Mouse (Mus musculus): Measurements from ENCODE around the gene Mbnl2. TPM values are rescaled to one million over a fixed set of nuclear protein-coding genes. Genes with fewer than 3 reads are reported as not detected.

The Mbnl2 gene
- polyA plus RNA-seq, 1 experiment: 61.8 TPM

- no peak overlapping the region for H3K9ac ChIP-seq (ENCODE audit: low read depth, poor library complexity, severe bottlenecking)
- TF ChIP-seq CTCF (IDR thresholded peaks at IDR 0.05; ENCODE audit: low read depth, low read length) (no peak), EP300 (IDR thresholded peaks at IDR 0.05; ENCODE audit: insufficient read depth, low read depth, low read length) (no peak), POLR2A (IDR thresholded peaks at IDR 0.05; ENCODE audit: insufficient read depth, low read length) (no peak)
- no peaks in the 10 kb centered on the region for H3K4me1 ChIP-seq (ENCODE audit: control insufficient read depth, insufficient read depth, low read length)
- no peaks in the 10 kb centered on the region for H3K36me3 ChIP-seq (ENCODE audit: control insufficient read depth, insufficient read depth, low read length, poor library complexity, severe bottlenecking)
- no peak overlapping the region for H3K4me3 ChIP-seq (ENCODE audit: low read depth, low read length)
- H3K9me3 ChIP-seq (replicated peaks; ENCODE audit: control insufficient read depth, insufficient read depth, low read length, poor library complexity, severe bottlenecking): no peaks in the 10 kb centered on the region
- no peaks in the 10 kb centered on the region for H3K27me3 ChIP-seq (ENCODE audit: control insufficient read depth, insufficient read depth, low read length, poor library complexity, severe bottlenecking)
- H3K27ac ChIP-seq (ENCODE audit: insufficient read depth, low read length): no peak overlapping the region
These were observed 4.8 kb upstream of the Mbnl2 start for GRCm38 (mm10) chr14:120270633-120271032.

GRCm38 (mm10) chr14:120271096-120271495 is 4.4 kb upstream of the Mbnl2 start:
- H3K4me3 ChIP-seq (ENCODE audit: low read depth, low read length): no peak overlapping the region
- no peak overlapping the region for H3K9ac ChIP-seq (ENCODE audit: low read depth, poor library complexity, severe bottlenecking)
- H3K27ac ChIP-seq (ENCODE audit: insufficient read depth, low read length): no peak overlapping the region
- no peak for TF ChIP-seq POLR2A (IDR thresholded peaks at IDR 0.05; ENCODE audit: insufficient read depth, low read length)
- no peak for TF ChIP-seq EP300 (IDR thresholded peaks at IDR 0.05; ENCODE audit: insufficient read depth, low read depth, low read length)
- no peak for TF ChIP-seq CTCF (IDR thresholded peaks at IDR 0.05; ENCODE audit: low read depth, low read length)
- no peaks in the 10 kb centered on the region for H3K36me3 ChIP-seq (ENCODE audit: control insufficient read depth, insufficient read depth, low read length, poor library complexity, severe bottlenecking)
- H3K9me3 ChIP-seq (replicated peaks; ENCODE audit: control insufficient read depth, insufficient read depth, low read length, poor library complexity, severe bottlenecking): no peaks in the 10 kb centered on the region
- no peaks in the 10 kb centered on the region for H3K27me3 ChIP-seq (ENCODE audit: control insufficient read depth, insufficient read depth, low read length, poor library complexity, severe bottlenecking)
- no peaks in the 10 kb centered on the region for H3K4me1 ChIP-seq (ENCODE audit: control insufficient read depth, insufficient read depth, low read length)

- no peak for TF ChIP-seq POLR2A (IDR thresholded peaks at IDR 0.05; ENCODE audit: insufficient read depth, low read length)
- TF ChIP-seq EP300 (IDR thresholded peaks at IDR 0.05; ENCODE audit: insufficient read depth, low read depth, low read length): no peak
- TF ChIP-seq CTCF (IDR thresholded peaks at IDR 0.05; ENCODE audit: low read depth, low read length): no peak
- Histone ChIP-seq H3K27me3 (ENCODE audit: control insufficient read depth, insufficient read depth, low read length, poor library complexity, severe bottlenecking) (no peaks in the 10 kb centered on the region), H3K27ac (ENCODE audit: insufficient read depth, low read length) (no peak overlapping the region)
These were observed 1.7 kb upstream of the Mbnl2 start for GRCm38 (mm10) chr14:120273766-120274165.

GRCm38 (mm10) chr14:120274746-120275145 is 723 bp upstream of the Mbnl2 start:
- H3K27me3 ChIP-seq (ENCODE audit: control insufficient read depth, insufficient read depth, low read length, poor library complexity, severe bottlenecking): no peaks in the 10 kb centered on the region
- H3K9ac ChIP-seq (ENCODE audit: low read depth, poor library complexity, severe bottlenecking): no peak overlapping the region
- no peak overlapping the region for H3K27ac ChIP-seq (ENCODE audit: insufficient read depth, low read length)
- no peaks in the 10 kb centered on the region for H3K36me3 ChIP-seq (ENCODE audit: control insufficient read depth, insufficient read depth, low read length, poor library complexity, severe bottlenecking)
- no peak for TF ChIP-seq EP300 (IDR thresholded peaks at IDR 0.05; ENCODE audit: insufficient read depth, low read depth, low read length)
- TF ChIP-seq CTCF (IDR thresholded peaks at IDR 0.05; ENCODE audit: low read depth, low read length): no peak
- TF ChIP-seq POLR2A (IDR thresholded peaks at IDR 0.05; ENCODE audit: insufficient read depth, low read length): no peak
- no peaks in the 10 kb centered on the region for H3K9me3 ChIP-seq (replicated peaks; ENCODE audit: control insufficient read depth, insufficient read depth, low read length, poor library complexity, severe bottlenecking)
- peaks cover 4% of the 10 kb centered on the region for H3K4me1 ChIP-seq (ENCODE audit: control insufficient read depth, insufficient read depth, low read length)
- H3K4me3 ChIP-seq (ENCODE audit: low read depth, low read length): no peak overlapping the region

More at GRCm38 (mm10) chr14:120273766-120274165, 1.7 kb upstream of the Mbnl2 start:
- H3K9ac ChIP-seq (ENCODE audit: low read depth, poor library complexity, severe bottlenecking): no peak overlapping the region
- H3K36me3 ChIP-seq (ENCODE audit: control insufficient read depth, insufficient read depth, low read length, poor library complexity, severe bottlenecking): no peaks in the 10 kb centered on the region
- no peak overlapping the region for H3K4me3 ChIP-seq (ENCODE audit: low read depth, low read length)
- no peaks in the 10 kb centered on the region for H3K9me3 ChIP-seq (replicated peaks; ENCODE audit: control insufficient read depth, insufficient read depth, low read length, poor library complexity, severe bottlenecking)
- H3K4me1 ChIP-seq (ENCODE audit: control insufficient read depth, insufficient read depth, low read length): no peaks in the 10 kb centered on the region

- Histone ChIP-seq H3K9me3 (replicated peaks; ENCODE audit: control insufficient read depth, insufficient read depth, low read length, poor library complexity, severe bottlenecking) (no peaks in the 10 kb centered on the region), H3K9ac (ENCODE audit: low read depth, poor library complexity, severe bottlenecking) (peak overlapping the region; percentile 48), H3K36me3 (ENCODE audit: control insufficient read depth, insufficient read depth, low read length, poor library complexity, severe bottlenecking) (no peaks in the 10 kb centered on the region), H3K4me1 (ENCODE audit: control insufficient read depth, insufficient read depth, low read length) (peaks cover 7% of the 10 kb centered on the region), H3K27me3 (ENCODE audit: control insufficient read depth, insufficient read depth, low read length, poor library complexity, severe bottlenecking) (no peaks in the 10 kb centered on the region), H3K27ac (ENCODE audit: insufficient read depth, low read length) (no peak overlapping the region), H3K4me3 (ENCODE audit: low read depth, low read length) (peak overlapping the region; percentile 66)
- TF ChIP-seq POLR2A (IDR thresholded peaks at IDR 0.05; ENCODE audit: insufficient read depth, low read length) (no peak), CTCF (IDR thresholded peaks at IDR 0.05; ENCODE audit: low read depth, low read length) (no peak), EP300 (IDR thresholded peaks at IDR 0.05; ENCODE audit: insufficient read depth, low read depth, low read length) (no peak)
These were observed 1.0 kb downstream of the Mbnl2 start for GRCm38 (mm10) chr14:120276343-120277080.

GRCm38 (mm10) chr14:120277081-120277656 is 1.7 kb downstream of the Mbnl2 start:
- Histone ChIP-seq H3K9ac (ENCODE audit: low read depth, poor library complexity, severe bottlenecking) (0 out of 2 replicates have a peak overlapping the region, but pooled peaks have one; percentile 3), H3K36me3 (ENCODE audit: control insufficient read depth, insufficient read depth, low read length, poor library complexity, severe bottlenecking) (no peaks in the 10 kb centered on the region), H3K9me3 (replicated peaks; ENCODE audit: control insufficient read depth, insufficient read depth, low read length, poor library complexity, severe bottlenecking) (no peaks in the 10 kb centered on the region), H3K27ac (ENCODE audit: insufficient read depth, low read length) (0 out of 2 replicates have a peak overlapping the region, but pooled peaks have one; percentile 1), H3K4me3 (ENCODE audit: low read depth, low read length) (peak overlapping the region; percentile 5), H3K4me1 (ENCODE audit: control insufficient read depth, insufficient read depth, low read length) (peaks cover 7% of the 10 kb centered on the region), H3K27me3 (ENCODE audit: control insufficient read depth, insufficient read depth, low read length, poor library complexity, severe bottlenecking) (no peaks in the 10 kb centered on the region)
- TF ChIP-seq POLR2A (IDR thresholded peaks at IDR 0.05; ENCODE audit: insufficient read depth, low read length) (no peak), EP300 (IDR thresholded peaks at IDR 0.05; ENCODE audit: insufficient read depth, low read depth, low read length) (no peak), CTCF (IDR thresholded peaks at IDR 0.05; ENCODE audit: low read depth, low read length) (no peak)

Data from ES-Bruce4 (cell line).